Mouse (Mus musculus): Measurements from ENCODE around the gene Pde1c.

GRCm38 (mm10) chr6:56362650-56363049, 206.3 kb downstream of the Pde1c start:
- no peak for TF ChIP-seq CTCF (IDR thresholded peaks at IDR 0.05; ENCODE audit: control insufficient read depth, insufficient read depth, low read length)
- no peak for TF ChIP-seq POLR2A (IDR thresholded peaks at IDR 0.05; ENCODE audit: borderline replicate concordance, control insufficient read depth, low read depth, low read length)
